9 mouse cellular contexts compared by ENCODE assay signal in the genomic region with DNA sequence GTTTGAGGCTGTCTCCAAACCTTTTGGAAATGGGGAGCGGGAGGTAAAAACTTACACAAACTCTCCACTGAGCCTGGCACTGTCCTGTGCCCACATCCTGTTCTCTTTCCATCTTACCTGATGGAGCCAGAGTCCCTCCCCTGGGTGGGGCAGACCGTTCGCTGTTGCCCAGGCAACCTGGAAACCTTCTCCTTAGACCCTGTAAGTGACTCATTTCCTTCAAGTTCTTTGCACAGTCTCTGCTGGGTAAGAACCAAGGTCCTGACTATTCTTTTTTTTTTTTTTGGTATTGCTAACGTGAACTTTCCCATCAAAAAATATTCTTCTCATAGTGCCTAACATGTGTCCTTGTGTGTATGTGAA. TPM values are rescaled to one million over a fixed set of nuclear protein-coding genes. Genes with fewer than 3 reads are reported as not detected.
DNase-seq lines count a peak whose midpoint lies in the region; ATAC-seq and TF ChIP-seq lines count a peak whose summit lies in the region.
"Had no signal": no experiment of that assay in that cellular context is flagged by ENCODE, and none has a peak within 500 bp of the region (broad histone marks: within the 10 kb centered on the region; RNA-seq: fewer than 3 reads in every experiment).

No protein-coding gene starts in this region.

- 34% methylated on average over 4 of the region's 4 CpGs for WGBS in lung, postnatal 0 days
- 73% methylated on average over 4 of the region's 4 CpGs for WGBS in forebrain, embryonic 13.5 days

- H3K36me3 ChIP-seq in lung, postnatal 0 days (ENCODE audit: insufficient read depth, low read length) = no peaks in the 10 kb centered on the region
- H3K36me3 ChIP-seq in forebrain, embryonic 13.5 days (ENCODE audit: poor library complexity, severe bottlenecking) = no peaks in the 10 kb centered on the region
- H3K36me3 ChIP-seq: liver, embryonic 15.5 days had no signal

- peaks cover 20% of the 10 kb centered on the region; the same call in 1 of the 2 replicates for H3K4me1 ChIP-seq in lung, postnatal 0 days (ENCODE audit: insufficient read depth, low read depth, low read length)
- H3K4me1 ChIP-seq in forebrain, embryonic 13.5 days = peaks cover 54% of the 10 kb centered on the region

- peak; percentile 82 for ATAC-seq in lung, postnatal 0 days
- no peak for ATAC-seq in forebrain, embryonic 13.5 days

- no peak overlapping the region for H3K9ac ChIP-seq in lung, postnatal 0 days (replicated peaks; ENCODE audit: low read depth)
- H3K9ac ChIP-seq in forebrain, embryonic 13.5 days = no peak overlapping the region
- H3K9ac ChIP-seq: liver, embryonic 15.5 days had no signal

- H3K27me3 ChIP-seq in lung, postnatal 0 days (replicated peaks; ENCODE audit: insufficient read depth, low read length) = no peaks in the 10 kb centered on the region
- H3K27me3 ChIP-seq in forebrain, embryonic 13.5 days = no peaks in the 10 kb centered on the region
- H3K27me3 ChIP-seq: liver, embryonic 15.5 days had no signal

- no peak overlapping the region for H3K4me2 ChIP-seq in lung, postnatal 0 days (replicated peaks; ENCODE audit: low read depth, low read length)
- H3K4me2 ChIP-seq in forebrain, embryonic 13.5 days = no peak overlapping the region
- H3K4me2 ChIP-seq: liver, embryonic 15.5 days had no signal

- no peaks in the 10 kb centered on the region for H3K9me3 ChIP-seq in lung, postnatal 0 days (ENCODE audit: low read length)
- H3K9me3 ChIP-seq in forebrain, embryonic 13.5 days (replicated peaks) = no peaks in the 10 kb centered on the region
- H3K9me3 ChIP-seq: liver, embryonic 15.5 days had no signal

- peak; percentile 53 for DNase-seq in urinary bladder, postnatal 25 days (ENCODE audit: low spot score)
- no peak for DNase-seq in urinary bladder, adult 2 months (ENCODE audit: low spot score)
- DNase-seq in c-Kit-positive CD71-negative TER-119-negative erythroid progenitor cells, embryonic 14.5 days (ENCODE audit: low read depth) = peak; percentile 40
- DNase-seq in lung, postnatal 0 days (ENCODE audit: low spot score) = peak; percentile 80
- DNase-seq in thymus, postnatal 36 days = peak; percentile 63 to 74
- no peak for DNase-seq in cerebellum, postnatal 4 days (ENCODE audit: low spot score in 2 of 2)
- no peak for DNase-seq in adrenal gland, postnatal 36 days

- H3K27ac ChIP-seq in lung, postnatal 0 days (ENCODE audit: low read length) = no peak overlapping the region
- H3K27ac ChIP-seq in forebrain, embryonic 13.5 days = no peak overlapping the region
- H3K27ac ChIP-seq: liver, embryonic 15.5 days had no signal

- no peak for TF ChIP-seq CTCF in lung, postnatal 0 days (IDR thresholded peaks at IDR 0.05)

- H3K4me3 ChIP-seq in lung, postnatal 0 days (ENCODE audit: low read depth, low read length) = no peak overlapping the region
- H3K4me3 ChIP-seq in forebrain, embryonic 13.5 days = no peak overlapping the region
- H3K4me3 ChIP-seq: liver, embryonic 15.5 days had no signal

- TF ChIP-seq EP300 in lung, postnatal 0 days (IDR thresholded peaks at IDR 0.05) = no peak

RNA-seq across cellular contexts. Expression of gene Bcr, which starts 44.7 kb away (rescaled TPM):
- polyA plus RNA-seq in urinary bladder, adult 2 months (2012; rRNA removed) = 35.5 and 39.5 TPM in 2 replicates
- 16.5 and 20.2 TPM in 2 replicates for polyA plus RNA-seq in lung, postnatal 0 days (2015; fragmentation: Nextera tagmentation; extraction: Ambion mirVana)
- total RNA-seq in adrenal gland, postnatal 36 days (2021) = 10 to 100 TPM; 33.8 to 47.7 TPM
- 11.5 and 13.5 TPM in 2 replicates for polyA plus RNA-seq in forebrain, embryonic 13.5 days (2015; fragmentation: Nextera tagmentation; extraction: Ambion mirVana)

Comparison
In these comparisons a context has a peak if more than half of its experiments do, and no peak if none do; other contexts are left out.
1. DNase-seq: peak in urinary bladder, postnatal 25 days (single experiment), c-Kit-positive CD71-negative TER-119-negative erythroid progenitor cells, embryonic 14.5 days (single experiment), lung, postnatal 0 days (single experiment) and thymus, postnatal 36 days (2 of 2); none in urinary bladder, adult 2 months (single experiment), cerebellum, postnatal 4 days (0 of 2) and adrenal gland, postnatal 36 days (0 of 2).